Mouse (Mus musculus) liver, embryonic 14.5 days (tissue): Measurements from ENCODE around the gene Cbfa2t2. TPM values are rescaled to one million over a fixed set of nuclear protein-coding genes. Genes with fewer than 3 reads are reported as not detected.

Experiments
- ATAC-seq: fragments of 200-750 bp; cut with Nextera tagmentation; 2 replicates; pipeline ENCODE4 v1.8.0; 2017; ENCODE audit warnings: moderate number of reproducible peaks, mild to moderate bottlenecking, moderate library complexity; ENCODE audit not compliant: insufficient read depth
- DNase-seq, 3 experiments: peaks; one replicate each; pipeline ENCODE4 v3.0.0-alpha.2; 2012 to 2013; ENCODE audit warnings: low read depth in 3 of 3, low spot score in 3 of 3
- H3K27ac ChIP-seq: fragments of 300-500 bp; sonication (generic); 2 replicates; pipeline ENCODE4 v1.5.1; 2014; ENCODE audit warnings: moderate library complexity, mild to moderate bottlenecking, control low read depth, inconsistent platforms
- H3K27me3 ChIP-seq: fragments of 300-500 bp; sonication (generic); 2 replicates; pipeline ENCODE4 v1.6.1; 2014; ENCODE audit warnings: mild to moderate bottlenecking, low read length, moderate library complexity; ENCODE audit not compliant: control insufficient read depth, insufficient read depth
- H3K36me3 ChIP-seq: fragments of 300-500 bp; sonication (generic); replicated peaks from 2 replicates; pipeline ENCODE4 v1.6.1; 2014; ENCODE audit warnings: low read depth; ENCODE audit not compliant: control insufficient read depth, insufficient read depth
- H3K4me1 ChIP-seq, 2 experiments: fragments of 200-500 bp in 1 of 2; fragments of 300-500 bp in 1 of 2; sonication (generic) in 1 of 2; replicated peaks; 2 replicates each; pipeline ENCODE4 v1.6.1; 2012 to 2014; ENCODE audit warnings: antibody characterized with exemption in 1 of 2, inconsistent platforms in 1 of 2, low read length in 1 of 2; ENCODE audit not compliant: control insufficient read depth in 2 of 2, insufficient read depth in 2 of 2
- H3K4me2 ChIP-seq: fragments of 300-500 bp; sonication (generic); 2 replicates; pipeline ENCODE4 v1.6.1; 2014; ENCODE audit warnings: low read depth, mild to moderate bottlenecking, control low read depth, moderate library complexity
- H3K4me3 ChIP-seq, 2 experiments: fragments of 200-500 bp in 1 of 2; fragments of 300-500 bp in 1 of 2; sonication (generic) in 1 of 2; 2 replicates each; pipeline ENCODE4 v1.5.1; 2012 to 2014; ENCODE audit warnings: low read depth in 2 of 2, low read length in 2 of 2, mild to moderate bottlenecking in 2 of 2, control low read depth in 1 of 2, inconsistent platforms in 1 of 2, moderate library complexity in 1 of 2; ENCODE audit not compliant: insufficient read depth in 1 of 2
- H3K9ac ChIP-seq: fragments of 300-500 bp; sonication (generic); replicated peaks from 2 replicates; pipeline ENCODE4 v1.6.1; 2014; ENCODE audit warnings: mild to moderate bottlenecking, control low read depth, moderate library complexity
- H3K9me3 ChIP-seq: fragments of 300-500 bp; sonication (generic); 2 replicates; pipeline ENCODE4 v1.6.1; 2016; ENCODE audit warnings: low read length, mixed read lengths; ENCODE audit not compliant: control insufficient read depth
- CTCF ChIP-seq: IDR thresholded peaks from 2 replicates; pipeline ENCODE4 v1.5.1; 2016; ENCODE audit warnings: antibody characterized with exemption, low read depth, control low read depth
- EP300 ChIP-seq: IDR thresholded peaks from 2 replicates; pipeline ENCODE4 v1.6.1; 2016; ENCODE audit warnings: antibody characterized with exemption, low read depth
- WGBS: fragments of 180-500 bp; shearing (Covaris S2); extraction: QIAGEN DNeasy Blood & Tissue Kit; methylation state at CpG from one replicate; pipeline ENCODE4 v1.1.7; 2014; ENCODE audit not compliant: insufficient replicate concordance; 5-methylcytosine and 5-hydroxymethylcytosine counted together
- polyA plus RNA-seq, 2 experiments: library from polyadenylated mRNA; depleted of rRNA in 1 of 2; stranded (reverse) in 1 of 2; unstranded in 1 of 2; fragments of >200 nt; fragmentation: Nextera tagmentation in 1 of 2; extraction: Ambion mirVana in 1 of 2; gene quantifications; 2 replicates each; pipeline versions ENCODE4 v1.2.1 to v1.2.3; 2012 to 2014

The Cbfa2t2 gene
- polyA plus RNA-seq, 2 experiments = 4.1 to 5.3 TPM

DNA sequence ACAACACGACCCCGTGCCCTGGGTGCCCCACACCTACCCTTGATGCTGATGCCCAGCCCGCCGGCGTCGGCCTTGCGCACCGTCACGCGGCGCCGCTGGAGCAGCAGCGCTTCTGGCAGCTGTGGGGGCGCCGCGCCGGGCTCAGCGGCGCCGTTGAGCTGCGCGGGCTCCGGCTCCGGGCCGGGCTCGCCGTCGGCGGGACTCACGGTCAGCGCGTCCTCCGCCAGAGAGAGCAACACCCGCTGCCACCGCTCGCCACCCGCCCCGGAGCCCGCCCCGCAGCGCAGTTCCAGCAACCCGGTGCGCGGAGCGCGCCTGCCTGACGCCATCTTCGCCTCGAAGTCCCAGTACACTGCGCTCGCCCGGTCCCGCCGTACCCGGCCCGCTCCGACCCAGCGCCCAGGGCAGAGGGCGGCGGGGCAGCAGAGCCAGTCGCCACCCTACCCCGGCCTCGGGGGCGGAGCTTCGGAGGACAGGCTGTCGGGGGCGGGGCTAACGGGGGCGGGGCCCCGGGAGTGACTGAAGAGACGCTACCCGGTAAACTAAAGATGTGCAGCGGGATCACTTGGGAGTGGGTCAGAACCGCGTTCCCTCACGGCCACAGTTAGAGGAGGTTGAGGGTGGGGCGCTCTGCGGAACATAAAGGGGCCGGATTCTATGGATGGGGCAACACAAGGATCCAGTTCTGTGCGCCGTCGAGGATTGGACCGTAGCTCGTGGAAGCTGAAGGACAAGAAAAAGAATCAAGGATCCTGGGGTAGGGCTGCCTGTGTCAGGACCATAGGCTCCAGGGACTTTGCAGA is 28.4 kb upstream of the Cbfa2t2 start, which contains the start of gene Snta1:
TSS of gene Snta1 (minus strand) at position 457 of the 803 bp plus-strand sequence.
- TF ChIP-seq EP300 = no peak
- no peak for TF ChIP-seq CTCF
- DNase-seq (peak; percentile 59 to 69 (median 59)), ATAC-seq (peak; percentile 84)
- WGBS = 3% methylated on average over 83 of the region's 84 CpGs
- no peak within 1 kb of the TSS for H3K27ac ChIP-seq
- H3K27me3 ChIP-seq = peaks cover 17% of the 10 kb centered on the region
- peaks cover 3 to 5% of the 10 kb centered on the region in 2 experiments for H3K4me1 ChIP-seq
- H3K9me3 ChIP-seq = no peaks in the 10 kb centered on the region
- H3K9ac ChIP-seq = peak within 1 kb of the TSS; percentile 58
- H3K36me3 ChIP-seq = no peaks in the 10 kb centered on the region
- peak within 1 kb of the TSS; percentile 47 to 66 for H3K4me3 ChIP-seq
- peak within 1 kb of the TSS; percentile 83 for H3K4me2 ChIP-seq

DNA sequence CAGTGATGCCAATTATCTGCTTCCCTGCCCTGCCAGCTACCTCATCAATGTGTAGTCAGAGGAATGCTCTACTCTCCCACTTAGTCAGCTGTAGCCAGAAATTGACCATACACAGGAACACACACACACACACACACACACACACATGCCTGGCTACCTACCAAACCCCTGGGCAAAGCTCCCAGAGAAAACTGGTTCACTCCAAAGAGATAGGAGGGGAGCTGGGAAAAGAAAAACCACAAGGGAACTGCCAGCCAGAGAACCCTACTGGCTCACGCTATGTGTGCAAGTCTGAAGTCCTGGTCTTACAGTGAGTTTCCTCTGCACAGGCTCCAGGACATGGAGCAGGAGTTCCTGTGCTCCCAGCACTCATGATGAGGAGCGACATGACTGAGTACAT is 25.9 kb upstream of the Cbfa2t2 start:
- Histone ChIP-seq H3K4me2 (no peak overlapping the region), H3K27me3 (peaks cover 17% of the 10 kb centered on the region), H3K27ac (no peak overlapping the region), H3K36me3 (no peaks in the 10 kb centered on the region), H3K9ac (no peak overlapping the region), H3K4me3 (no peak overlapping the region), H3K9me3 (no peaks in the 10 kb centered on the region), H3K4me1 (peaks cover 3 to 5% of the 10 kb centered on the region in 2 experiments)
- no peak for DNase-seq
- 57% methylated on average over 2 of the region's 2 CpGs for WGBS
- TF ChIP-seq EP300 (no peak), CTCF (no peak)
- ATAC-seq = no peak

DNA sequence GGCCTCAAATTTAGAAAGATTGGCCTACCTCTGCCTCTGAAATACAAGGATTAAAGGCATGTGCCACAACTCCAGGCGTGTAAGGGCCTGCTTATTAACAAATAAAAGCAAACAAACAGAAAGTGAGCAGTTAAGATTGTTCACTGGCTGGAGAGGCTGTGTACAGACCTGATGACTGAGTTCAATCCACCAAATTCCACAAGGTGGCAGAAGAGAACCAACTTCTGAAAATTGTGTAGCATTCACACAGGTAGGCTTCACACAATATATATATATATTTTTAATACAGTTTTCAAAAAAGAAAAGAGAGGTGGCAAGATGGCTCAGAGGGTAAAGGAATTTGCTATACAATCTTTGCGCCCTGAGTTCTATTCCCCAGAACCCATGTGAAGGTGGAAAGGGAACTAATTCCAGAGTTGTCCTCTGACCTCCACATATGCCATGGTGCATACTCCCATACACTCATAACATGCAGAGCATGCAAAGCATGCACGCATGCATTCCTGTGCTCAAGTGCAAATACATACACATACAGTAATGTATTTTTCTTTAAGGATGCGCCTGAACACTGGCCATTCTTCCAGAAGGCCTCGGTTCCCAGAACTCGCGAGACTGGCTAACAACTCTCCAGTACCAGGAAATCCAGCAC is 24.1 kb upstream of the Cbfa2t2 start:
- no peak for ATAC-seq
- no peak overlapping the region for H3K4me2 ChIP-seq
- no peaks in the 10 kb centered on the region for H3K36me3 ChIP-seq
- no peak overlapping the region for H3K4me3 ChIP-seq
- peaks cover 14% of the 10 kb centered on the region for H3K27me3 ChIP-seq
- H3K4me1 ChIP-seq = peaks cover 3 to 5% of the 10 kb centered on the region in 2 experiments
- H3K27ac ChIP-seq = no peak overlapping the region
- H3K9me3 ChIP-seq = no peaks in the 10 kb centered on the region
- no peak overlapping the region for H3K9ac ChIP-seq
- WGBS = 60% methylated on average over 7 of the region's 7 CpGs
- peak in 1 of 3 experiments; percentile 16 for DNase-seq
- TF ChIP-seq CTCF = peak; percentile 51
- no peak for TF ChIP-seq EP300

DNA sequence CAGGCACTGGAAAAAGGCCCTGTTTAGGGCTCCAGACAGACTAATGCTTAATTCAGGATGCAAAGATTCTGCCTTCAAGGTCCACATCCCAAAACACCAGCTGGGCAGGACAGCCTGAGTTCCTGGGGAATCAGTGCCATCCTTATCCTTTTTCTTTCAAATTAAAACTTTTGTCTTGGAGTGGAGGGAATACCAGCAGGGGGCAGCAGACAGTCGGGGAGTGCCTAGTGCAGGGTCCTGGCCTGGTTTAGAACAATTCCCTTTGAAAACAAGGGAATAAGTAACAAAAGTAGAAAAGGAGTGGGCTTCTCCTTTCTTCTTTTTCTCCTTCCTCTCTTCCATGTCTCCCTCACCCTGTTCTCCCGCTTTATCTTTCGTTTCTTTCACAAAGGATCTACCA is 19.2 kb upstream of the Cbfa2t2 start:
- no peak for ATAC-seq
- WGBS = 30% methylated on average over 3 of the region's 3 CpGs
- no peak for TF ChIP-seq EP300
- peak; percentile 84 for TF ChIP-seq CTCF
- Histone ChIP-seq H3K27me3 (no peaks in the 10 kb centered on the region), H3K9me3 (no peaks in the 10 kb centered on the region), H3K4me3 (no peak overlapping the region), H3K36me3 (no peaks in the 10 kb centered on the region), H3K27ac (no peak overlapping the region), H3K4me1 (no peaks in the 10 kb centered on the region), H3K9ac (no peak overlapping the region), H3K4me2 (no peak overlapping the region)
- DNase-seq = no peak

DNA sequence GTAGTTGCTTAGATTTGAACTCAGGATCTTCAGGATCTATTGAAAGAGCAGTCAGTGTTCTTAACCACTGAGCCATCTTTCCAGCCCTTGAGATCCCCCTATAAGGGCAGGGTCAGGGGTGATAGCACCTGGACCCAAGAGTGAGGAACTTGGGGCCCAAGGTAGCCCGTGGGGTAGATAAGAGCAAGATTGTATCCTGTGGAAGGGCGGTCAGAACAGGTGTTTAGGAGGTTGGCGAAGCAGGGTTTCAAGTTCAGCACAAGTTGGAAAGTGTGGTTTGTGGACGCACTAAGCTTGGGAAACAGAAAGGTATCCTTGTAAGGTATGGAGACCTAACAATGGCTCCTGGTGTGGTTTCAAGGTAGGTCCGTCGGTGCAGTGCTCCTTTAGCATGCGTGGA is 18.3 kb upstream of the Cbfa2t2 start:
- no peak overlapping the region for H3K9ac ChIP-seq
- DNase-seq (no peak), ATAC-seq (no peak)
- H3K27ac ChIP-seq = no peak overlapping the region
- no peaks in the 10 kb centered on the region for H3K27me3 ChIP-seq
- H3K4me2 ChIP-seq = no peak overlapping the region
- H3K36me3 ChIP-seq = no peaks in the 10 kb centered on the region
- no peak overlapping the region for H3K4me3 ChIP-seq
- TF ChIP-seq EP300 (no peak), CTCF (no peak)
- 70% methylated on average over 7 of the region's 7 CpGs for WGBS
- no peaks in the 10 kb centered on the region for H3K4me1 ChIP-seq
- H3K9me3 ChIP-seq = no peaks in the 10 kb centered on the region
